Mouse (Mus musculus): ENCODE results near the gene Dglucy.

Dglucy gene

GRCm38 (mm10) chr12:100878556-100878955 is 99.7 kb downstream of the Dglucy start:
- no peak for DNase-seq (ENCODE audit: low spot score in 2 of 2)

DNA sequence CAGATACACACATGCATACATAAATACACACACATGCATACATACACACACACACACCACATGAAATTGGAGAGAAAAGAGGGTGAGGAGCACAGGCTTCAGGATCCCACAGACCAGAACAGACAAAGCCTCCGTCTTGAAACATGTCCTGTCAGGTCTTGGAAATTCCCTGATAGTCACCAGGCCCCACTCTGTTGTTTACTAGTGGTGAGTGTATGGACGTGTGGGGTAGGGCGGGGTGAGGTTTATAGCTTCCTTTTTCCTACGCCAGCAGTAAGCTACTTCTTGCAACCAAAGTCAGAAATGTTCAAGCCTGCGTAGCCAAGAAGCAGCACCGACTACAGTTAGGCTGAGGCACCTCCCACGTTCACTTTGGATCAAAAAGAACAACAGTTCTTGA is 104.3 kb downstream of the Dglucy start:
- no peak for DNase-seq (ENCODE audit: low spot score in 2 of 2)

DNA sequence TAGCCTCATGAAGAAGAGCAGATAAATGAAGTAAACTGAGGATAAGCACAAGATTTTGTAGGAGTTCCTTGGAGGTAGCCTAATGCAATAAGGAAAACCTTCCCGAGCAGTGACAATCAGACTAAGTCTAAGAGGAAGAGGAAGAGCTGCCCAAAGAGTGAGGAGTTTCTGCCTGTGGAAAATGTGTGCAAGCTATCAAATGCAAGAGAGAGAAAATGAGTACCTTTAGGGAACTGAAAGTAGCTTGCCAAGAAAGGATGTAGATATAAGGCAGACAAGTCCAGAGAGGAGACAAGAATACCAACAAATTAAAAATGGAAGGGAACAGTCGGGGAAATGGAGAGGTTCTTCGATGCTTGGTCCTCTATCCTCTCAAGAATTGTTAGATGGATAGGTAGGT is 106.7 kb downstream of the Dglucy start:
- no peak for DNase-seq (ENCODE audit: low spot score in 2 of 2)

- peak in 1 of 2 experiments; percentile 25 for DNase-seq (ENCODE audit: low spot score in 2 of 2)
These were observed 108.0 kb downstream of the Dglucy start for GRCm38 (mm10) chr12:100886877-100887276.

GRCm38 (mm10) chr12:100887801-100888258 is 109.0 kb downstream of the Dglucy start:
- peak; percentile 66 to 73 for DNase-seq (ENCODE audit: low spot score in 2 of 2)

- no peak for DNase-seq (ENCODE audit: low spot score in 2 of 2)
These were observed 111.7 kb downstream of the Dglucy start for GRCm38 (mm10) chr12:100890548-100890947.

DNA sequence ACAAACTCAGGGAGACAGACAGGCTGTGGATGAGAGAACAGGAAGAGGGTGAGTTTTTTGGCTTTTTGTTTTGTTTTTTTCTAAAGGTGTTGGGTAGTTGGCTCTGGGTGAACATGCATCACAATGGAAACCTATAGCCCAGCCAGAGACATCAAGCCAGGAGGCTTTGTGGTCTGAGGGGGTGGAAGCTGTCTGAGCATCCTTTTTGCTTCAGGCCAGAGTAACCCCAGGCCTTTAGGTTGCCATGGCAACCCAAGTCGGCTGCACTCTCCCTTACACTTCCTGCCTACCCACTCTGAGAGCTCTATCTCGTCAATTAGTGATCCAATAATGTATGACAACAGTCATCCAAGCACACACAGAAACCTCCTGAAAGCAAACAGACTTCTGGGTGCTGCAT is 116.6 kb downstream of the Dglucy start:
- DNase-seq (ENCODE audit: low spot score in 2 of 2): no peak

DNA sequence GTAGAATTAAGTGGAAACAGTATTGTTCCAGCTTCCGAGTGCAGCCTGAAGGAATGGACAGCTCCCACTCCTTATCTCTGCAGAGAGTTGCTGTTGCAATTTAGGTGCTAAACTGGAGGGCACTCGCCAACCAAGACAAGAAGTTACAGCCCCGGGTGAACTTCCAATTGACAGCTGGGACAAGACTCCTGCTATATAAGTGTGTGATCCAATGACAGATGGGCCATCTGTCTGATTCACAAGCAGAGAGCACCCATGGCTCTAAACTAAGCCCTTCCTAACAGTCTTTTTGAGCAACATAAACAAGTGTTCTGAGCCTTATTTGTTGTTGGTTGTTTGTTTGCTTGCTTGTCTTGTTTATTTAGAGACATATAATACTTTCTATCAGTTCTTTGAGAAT is 117.8 kb downstream of the Dglucy start:
- DNase-seq (ENCODE audit: low spot score in 2 of 2): no peak

DNA sequence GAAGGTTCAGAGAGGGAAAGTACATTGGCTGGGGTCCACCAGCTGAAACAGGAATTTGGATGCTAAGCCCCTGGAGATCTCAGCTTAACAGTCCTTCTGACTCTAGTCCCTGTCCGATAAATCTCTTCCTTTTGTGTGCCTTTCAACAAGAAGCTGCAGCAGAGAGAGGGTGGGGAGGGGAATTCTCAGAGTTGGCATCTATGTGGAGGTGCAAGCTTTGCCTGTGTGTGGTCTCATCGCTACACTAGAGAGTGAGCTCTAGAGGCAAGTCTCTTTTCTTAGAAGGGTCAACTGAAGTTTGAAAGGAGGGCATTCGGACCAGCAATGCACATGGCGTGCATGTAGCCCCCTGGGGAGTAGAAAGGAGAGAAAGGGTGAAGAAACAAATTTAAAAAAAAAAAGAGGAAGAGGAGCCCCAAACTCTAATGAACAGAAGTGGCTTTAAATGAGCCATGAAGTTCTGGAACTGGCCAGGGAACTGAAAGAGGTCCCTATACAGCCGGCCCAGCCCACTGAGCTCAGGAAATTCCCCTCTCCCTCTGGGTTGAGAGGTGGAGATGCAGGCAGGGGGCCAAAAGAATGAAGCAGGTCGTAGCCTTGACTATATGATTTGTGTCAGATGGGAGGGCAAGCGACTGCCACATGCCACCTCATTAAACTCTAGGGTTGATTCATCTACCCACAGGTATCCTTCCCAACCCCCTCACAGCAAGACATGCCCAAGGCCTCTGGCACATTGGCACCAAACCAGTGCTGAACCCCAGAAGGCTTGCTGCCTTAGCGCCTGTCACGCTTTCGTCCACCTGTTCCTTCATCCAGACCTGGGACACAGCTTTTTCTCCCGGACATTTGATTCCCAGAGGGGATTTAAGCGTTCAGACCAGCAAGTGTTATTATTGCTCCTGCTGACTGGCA is 119.1 kb downstream of the Dglucy start:
- no peak for DNase-seq (ENCODE audit: low spot score in 2 of 2)

DNA sequence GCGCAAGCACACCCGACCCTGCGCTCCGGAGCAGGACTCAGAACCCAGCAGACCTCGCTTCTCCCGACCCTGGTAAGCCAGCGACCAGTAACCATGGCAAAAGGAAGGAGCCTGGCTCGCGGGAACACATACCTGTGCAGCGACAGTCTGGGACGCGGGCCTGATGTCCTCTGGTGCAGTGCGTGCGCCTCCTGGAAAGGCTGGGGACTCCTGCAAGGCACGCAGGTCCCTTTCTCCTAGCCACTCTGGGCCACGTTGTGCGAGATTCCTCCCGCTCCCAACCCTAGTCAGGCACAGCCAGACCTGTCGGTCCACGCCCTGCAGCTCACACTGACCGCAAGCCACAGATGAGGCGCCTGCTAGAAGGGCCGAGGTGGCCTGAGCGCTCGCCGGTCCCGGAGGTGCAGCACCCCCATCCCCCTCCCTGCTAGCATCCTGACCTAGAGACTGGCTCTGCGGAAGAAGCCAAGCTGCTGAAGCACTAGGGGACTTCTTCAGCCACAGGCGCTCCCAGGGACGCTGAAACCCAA is 120.3 kb downstream of the Dglucy start:
- DNase-seq (ENCODE audit: low spot score in 2 of 2): peak; percentile 52 to 53

DNA sequence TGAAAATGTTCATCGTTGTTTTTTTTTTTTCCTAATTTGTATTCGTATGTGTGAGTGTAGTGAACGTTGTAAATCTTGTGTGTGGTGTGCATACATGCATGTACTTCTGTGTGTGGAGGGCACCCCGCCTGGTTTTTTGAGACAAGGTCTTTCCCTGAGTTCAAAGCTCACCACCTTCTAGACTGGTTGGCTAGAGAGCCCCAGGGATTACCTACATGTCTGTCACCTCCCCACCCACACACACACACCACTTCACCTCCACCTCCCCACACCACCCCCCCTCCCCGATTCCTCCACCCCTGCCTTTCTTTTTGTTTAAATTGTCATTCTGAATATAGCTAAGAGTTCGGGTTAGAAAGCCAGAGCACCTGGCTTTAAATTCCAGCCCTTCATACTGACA is 122.0 kb downstream of the Dglucy start:
- DNase-seq (ENCODE audit: low spot score in 2 of 2): no peak

DNA sequence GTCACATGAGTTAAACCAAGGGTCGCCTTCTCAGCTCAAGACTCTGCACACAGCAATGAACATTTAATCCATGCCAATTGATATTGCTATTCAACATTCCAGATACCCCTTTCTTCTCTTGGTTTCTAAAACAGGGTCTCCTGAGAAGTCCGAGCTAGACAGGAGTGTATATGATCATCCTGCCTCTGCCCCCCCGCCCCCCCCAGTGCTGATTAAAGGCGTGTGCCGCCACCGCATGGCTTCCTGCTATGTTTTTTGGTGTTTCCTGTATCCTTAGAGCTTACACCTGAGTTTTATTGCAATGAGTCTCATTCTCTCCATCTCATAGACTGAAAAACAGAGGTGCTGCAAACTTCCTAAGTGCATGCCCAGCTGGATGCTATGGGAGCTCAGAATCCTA is 122.5 kb downstream of the Dglucy start:
- DNase-seq (ENCODE audit: low spot score in 2 of 2): no peak

DNA sequence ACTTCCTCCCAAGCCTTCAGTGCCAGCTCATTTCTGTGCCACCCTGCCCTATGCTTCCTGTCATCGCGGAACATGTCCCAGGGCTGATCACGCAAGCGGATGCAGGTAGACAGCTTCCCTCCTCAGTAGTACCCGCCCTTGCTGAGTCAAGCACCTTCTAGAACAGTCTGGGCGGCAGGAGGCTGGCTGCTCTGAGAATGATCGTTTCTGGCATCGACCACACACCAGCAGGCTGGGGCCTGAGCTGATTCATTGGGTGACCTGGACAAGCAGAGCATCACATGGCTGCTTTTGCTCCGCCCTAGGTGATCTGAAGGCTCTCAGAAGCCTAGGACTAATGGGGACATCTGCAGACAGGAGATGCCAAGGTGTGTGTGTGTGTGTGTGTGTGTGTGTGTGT is 124.9 kb downstream of the Dglucy start:
- DNase-seq (ENCODE audit: low spot score in 2 of 2): no peak

DNA sequence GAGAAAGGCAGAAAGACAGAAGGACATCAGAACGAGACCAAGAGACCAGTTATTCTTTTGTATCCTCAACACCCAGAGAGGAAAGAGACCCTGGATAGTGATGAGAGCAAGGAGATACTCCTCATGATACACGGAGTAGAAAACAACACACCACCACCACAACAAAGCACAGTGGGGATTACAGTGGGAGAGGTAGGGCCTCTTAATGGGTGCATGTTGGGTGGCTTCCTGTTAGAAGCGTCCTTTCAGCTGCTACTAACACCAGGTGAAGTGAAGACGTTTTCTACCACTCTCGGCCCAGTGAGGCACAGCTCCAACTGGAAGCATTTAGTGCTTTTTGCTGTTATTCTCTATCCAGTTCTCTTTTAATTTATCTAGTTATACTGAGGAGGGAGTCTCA is 128.0 kb downstream of the Dglucy start:
- DNase-seq (ENCODE audit: low spot score in 2 of 2): no peak

GRCm38 (mm10) chr12:100907598-100908297 is 128.9 kb downstream of the Dglucy start, which contains the start of gene Gpr68:
TSS of gene Gpr68 (minus strand) at chr12:100908198.
- DNase-seq (ENCODE audit: low spot score in 2 of 2): peak in 1 of 2 experiments; percentile 18

DNA sequence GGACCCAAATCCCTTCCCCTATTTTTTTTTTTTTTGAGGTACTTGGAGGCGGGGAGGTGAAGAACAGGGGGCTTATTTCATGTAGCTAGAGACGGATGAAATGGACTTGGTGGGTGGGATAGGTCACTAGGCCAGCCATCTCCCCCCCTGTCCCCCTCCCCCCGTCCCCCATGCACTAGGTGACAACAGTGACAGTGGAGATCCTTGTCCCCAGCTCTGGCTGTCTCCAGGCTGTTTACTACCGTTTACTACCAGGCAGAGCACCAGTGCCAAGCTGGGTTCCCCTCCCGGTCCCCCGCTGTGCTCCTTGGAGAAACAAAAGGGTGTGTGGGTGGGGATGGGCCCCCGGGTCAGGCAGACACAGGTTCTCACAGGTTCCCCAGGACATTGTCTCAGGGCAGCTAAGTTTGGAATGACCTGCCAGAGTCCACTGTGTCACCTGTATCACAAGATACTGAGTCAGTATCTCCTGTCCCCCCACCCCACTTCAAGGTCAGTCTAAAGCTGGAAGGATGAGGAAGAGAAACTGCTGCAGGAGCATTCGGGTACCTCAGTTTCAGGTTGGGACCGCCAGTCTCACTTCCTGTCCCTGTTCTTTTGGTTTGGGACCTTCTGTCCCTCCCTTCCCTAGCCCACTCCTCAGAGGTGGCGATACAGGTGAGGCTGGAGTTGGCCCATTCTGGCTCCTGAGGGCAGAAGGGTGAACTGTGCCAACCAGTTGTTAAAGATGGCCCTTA is 129.6 kb downstream of the Dglucy start:
- DNase-seq (ENCODE audit: low spot score in 2 of 2): no peak

DNA sequence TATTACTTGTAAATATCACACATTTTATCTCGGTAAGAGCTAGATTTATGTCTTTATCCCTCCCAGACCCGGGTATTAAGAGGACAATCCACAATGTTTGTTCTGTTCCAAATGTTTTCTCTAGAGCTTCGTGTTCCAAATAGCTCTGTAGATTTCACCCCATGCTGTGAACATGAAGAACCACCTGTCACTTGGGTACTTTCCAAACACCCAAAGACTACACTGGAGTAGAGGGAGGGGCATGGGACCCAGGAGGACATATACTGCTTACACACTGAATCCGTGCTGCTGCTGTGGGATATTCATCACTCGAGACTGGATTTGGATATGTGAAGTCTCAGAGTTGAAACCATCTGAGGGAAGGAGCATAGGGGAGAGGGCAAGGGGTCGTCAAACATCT is 130.9 kb downstream of the Dglucy start:
- DNase-seq (ENCODE audit: low spot score in 2 of 2): no peak

DNA sequence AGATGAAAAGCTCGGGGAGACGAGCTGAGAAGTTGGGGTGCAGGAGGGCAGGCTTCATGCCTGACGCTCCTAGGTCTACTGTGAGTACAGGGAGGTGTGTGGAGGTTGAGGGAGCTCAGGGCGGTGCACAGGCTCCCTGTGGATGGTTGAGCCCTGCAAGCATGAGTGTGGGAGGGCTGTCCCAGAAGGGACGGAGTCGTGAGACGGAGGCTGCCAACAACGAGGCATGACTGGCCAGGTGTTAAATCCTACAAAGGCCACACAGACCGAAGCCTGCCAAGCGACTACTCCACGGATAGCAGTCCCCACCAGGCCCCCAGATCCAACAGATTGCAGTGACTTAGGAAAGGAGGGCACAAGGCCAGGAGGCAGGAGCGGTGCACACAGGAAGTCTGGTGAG is 131.9 kb downstream of the Dglucy start:
- peak; percentile 48 to 61 for DNase-seq (ENCODE audit: low spot score in 2 of 2)

DNA sequence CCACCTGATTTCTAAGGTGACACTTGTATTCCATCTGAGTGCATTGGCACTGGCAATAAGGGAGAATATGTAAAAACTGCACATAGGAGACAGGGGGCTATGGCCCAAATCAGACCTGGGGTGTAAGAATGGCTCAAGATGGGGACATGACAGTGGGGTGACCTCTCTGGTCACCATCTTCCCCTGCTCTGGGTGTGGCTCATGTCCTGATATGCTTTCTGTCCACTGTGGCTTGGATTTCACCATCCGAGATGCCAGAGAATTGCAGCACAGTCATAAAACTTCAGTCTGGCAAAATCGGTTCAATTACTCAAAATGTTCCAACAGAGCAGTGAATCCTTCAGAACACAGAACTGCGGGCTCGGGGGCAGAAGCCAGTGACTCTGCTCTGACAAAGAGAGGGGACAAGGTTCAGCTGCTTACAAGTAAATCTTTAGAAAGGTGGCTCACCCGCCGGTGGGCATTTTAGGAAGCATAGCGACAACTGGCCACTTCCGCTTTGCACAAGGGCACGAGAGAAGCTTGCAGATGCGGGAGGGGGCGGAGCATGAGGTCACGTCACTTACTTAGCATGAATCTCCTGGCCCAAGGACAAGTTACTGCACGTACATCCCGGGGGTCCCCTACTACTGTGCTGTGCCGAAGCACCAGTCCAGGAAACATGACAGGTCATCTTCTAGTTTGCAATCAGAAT is 145.9 kb downstream of the Dglucy start:
- DNase-seq (ENCODE audit: low spot score in 2 of 2): no peak

DNA sequence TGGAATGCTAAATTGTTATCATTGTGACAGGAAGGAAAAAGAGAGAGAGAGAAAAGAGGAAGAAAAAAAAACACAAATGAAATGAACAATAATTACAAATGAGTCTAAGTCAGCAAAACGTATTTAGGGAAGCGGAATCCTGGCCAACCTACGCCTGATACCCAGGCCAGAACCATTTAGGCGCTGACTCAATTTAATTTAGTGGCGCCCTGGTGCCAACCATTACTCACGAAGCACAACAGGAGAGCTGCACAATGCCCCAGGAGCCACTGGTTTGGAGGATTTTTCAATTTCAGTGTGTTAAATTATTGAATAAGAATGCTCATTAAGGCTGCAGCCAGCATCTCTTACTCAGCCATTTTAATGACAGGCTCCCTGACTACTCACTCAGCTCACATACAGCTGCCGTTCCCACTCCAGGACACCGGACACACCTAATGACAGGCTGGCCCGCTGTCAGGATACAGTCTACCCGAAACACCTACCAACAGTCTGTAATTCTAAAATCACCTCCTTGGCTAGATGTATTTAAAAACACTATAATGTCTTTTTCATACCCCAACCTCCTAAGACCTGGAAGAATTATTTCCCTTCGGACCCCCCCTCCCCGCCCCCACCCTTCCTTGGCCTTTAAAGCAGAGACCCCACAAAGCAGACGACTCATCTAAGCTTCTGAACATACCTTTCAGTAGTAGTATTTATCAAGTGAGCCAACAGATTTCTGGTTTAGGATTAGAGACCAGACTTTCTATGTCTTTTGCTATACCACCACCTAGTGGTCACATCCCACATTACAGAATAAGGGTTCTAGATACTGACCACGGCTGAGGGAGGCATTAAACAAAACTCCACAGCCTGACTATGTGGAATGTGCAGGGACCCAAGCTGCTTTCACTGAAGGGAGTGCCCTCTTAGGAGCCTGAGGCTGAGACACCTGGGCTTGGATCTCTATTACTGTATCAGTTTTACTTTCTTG is 147.1 kb downstream of the Dglucy start:
- peak; percentile 40 to 77 for DNase-seq (ENCODE audit: low spot score in 2 of 2)
